Mouse (Mus musculus) thymus, postnatal 4 days (tissue): ENCODE results near the gene Gm11115.

Experiments used
- DNase-seq: peaks from one replicate; pipeline ENCODE4 v3.0.0; 2021

Gene Gm11115

GRCm38 (mm10) chr5:88153999-88154398 lies at the start of gene Gm11115:
Gene Gm11115, minus strand, starts transcription at chr5:88154099.
- no peak for DNase-seq

GRCm38 (mm10) chr5:88111430-88111829 lies 42.5 kb downstream of the Gm11115 start, which contains the start of gene Gm11116:
Gene Gm11116, minus strand, starts transcription at chr5:88111530.
- no peak for DNase-seq
